Mouse (Mus musculus) kidney, postnatal 0 days (tissue): ENCODE data around the gene Zc3h12c. TPM values are rescaled to one million over a fixed set of nuclear protein-coding genes. Genes with fewer than 3 reads are reported as not detected.

Experiments
- ATAC-seq: fragments of 200-750 bp; cut with Nextera tagmentation; replicated peaks from 2 replicates; pipeline ENCODE4 v1.8.0; 2017; ENCODE audit warnings: low read depth, moderate number of reproducible peaks, moderate TSS enrichment, moderate library complexity; ENCODE audit not compliant: low FRiP score
- DNase-seq: peaks from one replicate; pipeline ENCODE4 v3.0.0-alpha.2; 2016; ENCODE audit warnings: low spot score
- H3K27ac ChIP-seq: fragments of 300-500 bp; sonication (generic); 2 replicates; pipeline ENCODE4 v1.5.1; 2014; ENCODE audit warnings: mild to moderate bottlenecking
- H3K27me3 ChIP-seq: fragments of 300-500 bp; sonication (generic); 2 replicates; pipeline ENCODE4 v1.6.1; 2014; ENCODE audit warnings: low read length, mixed read lengths; ENCODE audit not compliant: insufficient read depth
- H3K36me3 ChIP-seq: fragments of 300-500 bp; sonication (generic); 2 replicates; pipeline ENCODE4 v1.6.1; 2014; ENCODE audit warnings: low read length, mixed read lengths; ENCODE audit not compliant: insufficient read depth
- H3K4me1 ChIP-seq: fragments of 300-500 bp; sonication (generic); replicated peaks from 2 replicates; pipeline ENCODE4 v1.6.1; 2014; ENCODE audit warnings: antibody characterized with exemption, low read length, mixed read lengths; ENCODE audit not compliant: insufficient read depth
- H3K4me2 ChIP-seq: fragments of 300-500 bp; sonication (generic); 2 replicates; pipeline ENCODE4 v1.6.1; 2014; ENCODE audit warnings: mild to moderate bottlenecking, low read length, moderate library complexity, mixed read lengths
- H3K4me3 ChIP-seq: fragments of 300-500 bp; sonication (generic); replicated peaks from 2 replicates; pipeline ENCODE4 v1.5.1; 2014; ENCODE audit warnings: low read depth, low read length
- H3K9ac ChIP-seq: fragments of 300-500 bp; sonication (generic); 2 replicates; pipeline ENCODE4 v1.6.1; 2014; ENCODE audit warnings: low read depth, low read length
- H3K9me3 ChIP-seq: fragments of 300-500 bp; sonication (generic); replicated peaks from 2 replicates; pipeline ENCODE4 v1.6.1; 2016; ENCODE audit warnings: low read length, inconsistent platforms, mixed read lengths
- CTCF ChIP-seq: IDR thresholded peaks from 2 replicates; pipeline ENCODE4 v1.5.1; 2016; ENCODE audit warnings: antibody characterized with exemption, low read depth, mild to moderate bottlenecking, moderate library complexity
- WGBS: fragments of 180-500 bp; shearing (Covaris S2); extraction: QIAGEN DNeasy Blood & Tissue Kit; methylation state at CpG from one replicate; pipeline ENCODE4 v1.1.7; 2014; 5-methylcytosine and 5-hydroxymethylcytosine counted together
- polyA plus RNA-seq: library from polyadenylated mRNA; unstranded; fragments of >200 nt; fragmentation: Nextera tagmentation; extraction: Ambion mirVana; gene quantifications from 2 replicates; pipeline ENCODE4 v1.2.1, GENCODE M21; 2015

Gene Zc3h12c
- polyA plus RNA-seq, 1 experiment from 2014 or later, result 4.3 TPM

DNA sequence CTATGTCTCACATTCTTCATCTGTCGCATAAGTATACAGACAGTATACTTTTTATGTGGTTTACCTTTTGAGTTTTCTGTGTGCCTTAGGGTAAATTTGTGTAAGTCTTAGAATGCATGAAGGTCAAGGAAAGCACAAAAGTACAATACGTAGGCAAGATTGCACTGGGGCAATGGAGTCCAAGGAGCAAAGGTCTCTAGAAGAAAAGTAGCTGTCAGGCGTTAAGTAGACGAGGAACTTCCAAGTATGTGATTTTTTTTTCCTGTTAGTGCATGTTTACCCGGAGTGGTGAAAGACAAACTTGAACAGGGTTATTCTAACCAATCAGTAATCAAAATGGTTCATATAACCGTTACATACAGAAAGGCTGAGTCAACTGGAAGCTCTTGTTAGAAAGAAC, 12.5 kb upstream of the Zc3h12c start:
- H3K27ac ChIP-seq, result peak overlapping the region; percentile 52
- ATAC-seq (peak; percentile 71), DNase-seq (no peak)
- H3K9me3 ChIP-seq, result no peaks in the 10 kb centered on the region
- no peak overlapping the region for H3K9ac ChIP-seq
- WGBS, result 73% methylated on average over 6 of the region's 6 CpGs
- no peaks in the 10 kb centered on the region for H3K4me1 ChIP-seq
- no peaks in the 10 kb centered on the region for H3K27me3 ChIP-seq
- H3K4me2 ChIP-seq, result no peak overlapping the region
- TF ChIP-seq CTCF, result no peak
- H3K4me3 ChIP-seq, result no peak overlapping the region
- H3K36me3 ChIP-seq, result no peaks in the 10 kb centered on the region

DNA sequence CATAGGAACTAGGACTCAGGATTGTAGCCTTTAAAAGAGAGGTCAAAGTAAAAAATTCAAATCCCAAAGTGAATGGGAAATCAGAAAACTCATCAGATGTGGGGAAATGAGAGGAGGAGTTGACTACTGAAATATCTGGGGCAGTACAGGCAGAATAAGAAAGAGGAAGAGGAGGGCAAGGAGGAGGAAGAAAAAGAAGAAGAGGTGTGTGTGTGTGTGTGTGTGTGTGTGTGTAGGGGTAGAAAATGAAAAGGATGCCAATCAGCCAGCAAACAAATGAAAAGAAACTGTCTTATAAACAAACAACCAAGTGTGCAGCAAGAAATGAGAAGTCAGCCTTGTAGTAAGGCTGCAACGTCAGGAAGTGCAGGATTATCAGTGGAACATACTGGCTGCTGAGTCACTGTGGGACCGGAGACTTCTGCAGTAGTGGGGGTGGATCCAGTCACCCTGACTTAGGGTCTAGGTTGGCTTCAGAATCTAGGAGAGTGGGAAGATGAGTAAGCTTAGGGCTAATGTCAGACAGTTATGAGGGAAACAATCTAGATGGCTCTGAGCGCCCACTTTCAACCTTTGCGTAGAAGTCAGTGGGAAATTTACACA, 7.0 kb upstream of the Zc3h12c start:
- Histone ChIP-seq H3K4me1 (no peaks in the 10 kb centered on the region), H3K4me3 (no peak overlapping the region), H3K9ac (no peak overlapping the region), H3K27ac (no peak overlapping the region), H3K36me3 (no peaks in the 10 kb centered on the region), H3K4me2 (no peak overlapping the region), H3K9me3 (no peaks in the 10 kb centered on the region), H3K27me3 (no peaks in the 10 kb centered on the region)
- ATAC-seq (no peak), DNase-seq (no peak)
- no peak for TF ChIP-seq CTCF
- 83% methylated on average over 4 of the region's 4 CpGs for WGBS

DNA sequence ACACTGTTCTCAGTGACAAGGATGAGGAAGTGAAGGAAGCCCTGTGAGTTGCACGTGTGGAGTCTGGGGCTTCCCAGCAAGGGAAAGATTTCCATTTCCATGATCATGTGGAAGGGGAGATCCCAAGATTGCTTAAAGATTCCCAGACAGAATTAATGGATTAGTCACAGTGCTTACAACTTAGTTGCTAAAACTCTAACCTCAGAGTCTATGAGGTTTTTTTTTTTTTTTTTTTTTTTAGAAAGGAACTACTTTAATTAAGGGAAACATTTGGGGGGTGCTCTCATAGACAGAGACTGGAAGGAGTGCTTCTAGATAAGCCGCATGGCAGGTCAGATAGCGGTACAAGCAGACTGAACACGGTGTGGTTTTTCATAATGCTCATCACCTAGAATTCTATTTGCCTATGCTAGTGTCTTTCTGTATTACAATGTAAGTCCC, 6.3 kb upstream of the Zc3h12c start:
- Histone ChIP-seq H3K4me2 (no peak overlapping the region), H3K36me3 (no peaks in the 10 kb centered on the region), H3K9me3 (no peaks in the 10 kb centered on the region), H3K4me3 (no peak overlapping the region), H3K9ac (no peak overlapping the region), H3K27me3 (no peaks in the 10 kb centered on the region), H3K27ac (no peak overlapping the region), H3K4me1 (no peaks in the 10 kb centered on the region)
- no peak for ATAC-seq
- TF ChIP-seq CTCF, result no peak
- no peak for DNase-seq
- WGBS, result 87% methylated on average over 4 of the region's 4 CpGs

DNA sequence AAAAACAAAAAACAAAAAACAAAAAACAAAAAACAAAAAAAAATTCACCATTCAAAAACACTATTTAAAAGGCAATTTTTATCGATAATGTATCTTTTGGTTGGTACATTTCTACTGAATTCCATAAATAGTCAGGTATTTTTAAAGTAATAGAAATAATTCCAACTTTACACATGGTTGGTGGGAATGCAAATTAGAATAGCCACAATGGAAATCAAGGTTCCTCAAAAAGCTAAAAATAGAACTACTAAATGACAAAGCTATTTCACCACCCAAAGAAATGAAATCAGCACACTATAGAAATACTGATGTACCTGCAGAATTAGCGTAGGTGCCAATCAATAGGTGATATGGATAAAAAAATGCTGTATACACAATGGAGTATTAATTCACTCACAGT, 5.6 kb upstream of the Zc3h12c start:
- 95% methylated on average over 2 of the region's 2 CpGs for WGBS
- no peaks in the 10 kb centered on the region for H3K9me3 ChIP-seq
- no peak for TF ChIP-seq CTCF

DNA sequence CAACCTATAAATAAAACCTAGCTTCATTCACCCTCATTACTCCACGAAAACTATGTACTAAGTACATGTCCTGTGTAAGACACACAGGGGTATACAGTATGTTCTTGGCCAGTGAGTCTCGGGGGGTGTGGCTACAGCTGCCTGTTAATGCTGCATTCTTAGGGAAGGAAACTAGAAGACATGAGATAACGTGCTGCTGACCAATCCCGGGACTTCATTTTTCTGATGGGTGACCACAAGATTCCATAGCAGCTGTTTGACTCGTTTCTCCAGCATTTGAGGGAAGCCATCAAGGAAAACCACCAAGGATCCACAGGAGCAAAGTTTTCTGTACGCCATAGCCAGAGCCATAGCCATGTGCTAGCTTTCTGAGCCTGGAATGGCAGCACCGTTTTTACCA, 4.2 kb upstream of the Zc3h12c start:
- Histone ChIP-seq H3K4me3 (no peak overlapping the region), H3K27me3 (no peaks in the 10 kb centered on the region), H3K4me1 (0 out of 2 replicates have a peak, but pooled peaks cover 5% of the 10 kb centered on the region), H3K4me2 (no peak overlapping the region), H3K36me3 (no peaks in the 10 kb centered on the region), H3K9ac (no peak overlapping the region), H3K27ac (no peak overlapping the region), H3K9me3 (no peaks in the 10 kb centered on the region)
- no peak for TF ChIP-seq CTCF
- 53% methylated on average over 7 of the region's 7 CpGs for WGBS
- DNase-seq (no peak), ATAC-seq (no peak)

More for the DNA sequence above, 5.6 kb upstream of the Zc3h12c start:
- no peak for ATAC-seq
- H3K27ac ChIP-seq, result no peak overlapping the region
- H3K9ac ChIP-seq, result no peak overlapping the region
- no peak overlapping the region for H3K4me2 ChIP-seq
- H3K4me3 ChIP-seq, result no peak overlapping the region
- no peaks in the 10 kb centered on the region for H3K27me3 ChIP-seq
- no peaks in the 10 kb centered on the region for H3K36me3 ChIP-seq
- H3K4me1 ChIP-seq, result 0 out of 2 replicates have a peak, but pooled peaks cover 4% of the 10 kb centered on the region
- no peak for DNase-seq

DNA sequence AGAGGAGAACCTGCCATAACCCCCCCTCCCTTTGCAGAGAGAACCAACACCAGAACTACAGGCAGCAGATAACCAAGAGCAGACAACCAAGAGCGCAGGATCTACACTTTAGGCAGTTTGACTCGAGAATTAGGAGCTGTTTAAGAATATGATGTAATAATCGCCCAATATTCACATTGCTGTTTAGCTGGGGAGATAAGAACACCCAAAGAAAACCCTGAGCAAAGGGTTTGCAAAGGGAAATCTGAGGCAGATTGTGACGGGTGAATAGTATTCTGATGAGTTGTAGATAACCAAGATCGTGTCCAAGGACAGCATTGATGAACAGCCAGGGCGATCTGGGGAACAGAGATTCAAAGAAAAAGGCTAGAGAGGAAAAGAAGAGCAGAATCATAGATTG, 2.3 kb upstream of the Zc3h12c start:
- H3K36me3 ChIP-seq, result no peaks in the 10 kb centered on the region
- H3K9me3 ChIP-seq, result no peaks in the 10 kb centered on the region
- no peak overlapping the region for H3K9ac ChIP-seq
- no peak overlapping the region for H3K4me2 ChIP-seq
- DNase-seq (no peak), ATAC-seq (no peak)
- no peak overlapping the region for H3K27ac ChIP-seq
- peaks cover 12% of the 10 kb centered on the region for H3K4me1 ChIP-seq
- no peak for TF ChIP-seq CTCF
- no peaks in the 10 kb centered on the region for H3K27me3 ChIP-seq
- no peak overlapping the region for H3K4me3 ChIP-seq
- 90% methylated on average over 6 of the region's 6 CpGs for WGBS

DNA sequence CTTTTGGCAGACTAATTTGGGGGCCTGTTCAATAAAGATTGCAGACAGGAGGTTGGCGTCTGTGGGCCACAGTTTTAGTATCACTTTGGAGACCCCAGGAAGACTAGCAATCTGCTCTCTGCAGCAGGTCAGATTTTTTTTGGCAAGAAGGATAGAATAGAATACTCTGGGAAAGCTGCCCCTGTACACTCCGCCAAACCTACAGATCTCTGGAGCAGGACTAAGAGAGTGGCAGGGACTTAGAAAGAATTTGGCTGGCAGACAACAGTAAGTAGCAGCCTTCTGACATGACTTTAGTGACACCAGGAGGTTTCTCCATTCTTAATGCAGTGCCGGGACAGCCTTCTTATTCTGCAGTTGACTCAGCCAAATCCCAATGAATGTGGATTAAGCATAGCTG, 1.8 kb upstream of the Zc3h12c start:
- H3K27ac ChIP-seq, result no peak overlapping the region
- DNase-seq, result no peak
- no peaks in the 10 kb centered on the region for H3K27me3 ChIP-seq
- no peak overlapping the region for H3K4me3 ChIP-seq
- H3K36me3 ChIP-seq, result no peaks in the 10 kb centered on the region
- no peak for TF ChIP-seq CTCF
- no peak overlapping the region for H3K4me2 ChIP-seq
- WGBS, result 85% methylated on average over 3 of the region's 3 CpGs
- no peak for ATAC-seq
- peaks cover 12% of the 10 kb centered on the region for H3K4me1 ChIP-seq
- H3K9me3 ChIP-seq, result no peaks in the 10 kb centered on the region
- no peak overlapping the region for H3K9ac ChIP-seq
